Mouse (Mus musculus) mouse embryonic stem cell (cell line): ENCODE results near the gene Gm21996.
"Not testable (repeated sequence)": the region's sequence is repeated elsewhere in the genome, so short reads cannot be mapped to it uniquely, and the experiment has no call there.

Source experiments
- in situ Hi-C, 2 experiments: fragments of 300-500 bp; cut with MboI; formaldehyde crosslinking; loops; 1 replicate in 1 of 2; 3 replicates in 1 of 2; pipeline ENCODE4 v1.14.3; 2019 to 2020; ENCODE audit warnings: low sequenced_read_pairs in 2 of 2, low pct_unique_long_range_greater_than_20kb in 1 of 2, mixed read lengths in 1 of 2; ENCODE audit not compliant: unreplicated experiment in 1 of 2

Gene Gm21996

DNA sequence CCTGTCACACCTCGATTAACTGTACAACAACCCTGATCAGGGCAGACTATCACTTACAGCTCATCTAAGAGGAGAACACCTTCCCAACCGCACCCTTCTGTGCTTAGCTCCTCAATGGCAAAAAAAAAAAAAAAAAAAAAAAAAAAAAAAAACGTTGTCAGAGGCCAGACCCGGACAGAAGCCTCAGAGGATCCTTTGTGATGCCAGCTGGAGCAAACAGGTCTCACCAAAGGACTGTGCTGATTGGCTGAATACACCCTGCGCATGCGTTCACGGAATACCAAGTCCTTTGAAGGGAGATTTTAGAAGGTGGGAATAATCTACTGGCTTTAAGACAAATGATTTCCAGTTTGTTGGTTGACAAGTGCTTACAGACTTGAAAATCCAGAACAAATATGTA is at the start of gene Gm21996:
Gene Gm21996 (minus strand): TSS at position 101 of the 400 bp plus-strand sequence.
- in situ Hi-C loops, result not testable (repeated sequence)
